7 mouse cellular contexts compared by ENCODE assay signal in the genomic region with DNA sequence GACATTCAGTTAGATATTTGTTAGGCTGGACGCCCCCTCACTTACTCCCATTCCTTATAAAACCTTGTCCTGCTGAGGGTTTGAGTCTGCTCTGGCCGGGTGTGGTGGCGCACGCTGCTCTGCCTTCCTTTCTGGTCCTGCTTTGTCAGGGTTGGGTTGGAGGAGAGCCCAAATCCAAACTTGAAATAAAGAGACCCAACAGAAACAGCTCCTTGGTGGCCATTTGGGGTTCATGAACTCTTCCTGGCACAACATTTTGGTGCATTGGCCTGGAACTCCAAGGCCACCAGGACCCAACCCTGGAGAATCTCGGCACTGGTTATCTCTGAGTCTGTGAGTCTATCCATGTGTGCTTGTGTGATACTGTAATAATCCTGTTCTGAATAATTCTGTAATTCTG. TPM values are rescaled to one million over a fixed set of nuclear protein-coding genes. Genes with fewer than 3 reads are reported as not detected.
DNase-seq lines count a peak whose midpoint lies in the region; ATAC-seq and TF ChIP-seq lines count a peak whose summit lies in the region.

No protein-coding gene starts in this region.

- intact Hi-C loops in left cerebral cortex, postnatal 4 days (cut with DNase I): no loop called here

- TF ChIP-seq CTCF in forebrain, postnatal 0 days (IDR thresholded peaks at IDR 0.05; ENCODE audit: low read depth): no peak
- no peak for TF ChIP-seq CTCF in kidney, postnatal 0 days (IDR thresholded peaks at IDR 0.05; ENCODE audit: low read depth)

- no peaks in the 10 kb centered on the region for H3K36me3 ChIP-seq in forebrain, postnatal 0 days (ENCODE audit: insufficient read depth)
- no peaks in the 10 kb centered on the region for H3K36me3 ChIP-seq in kidney, postnatal 0 days (ENCODE audit: insufficient read depth, low read length)
- H3K36me3 ChIP-seq in midbrain, embryonic 15.5 days (replicated peaks): no peaks in the 10 kb centered on the region

- H3K27ac ChIP-seq in forebrain, postnatal 0 days (ENCODE audit: low read depth, low read length): peak overlapping the region; percentile 95
- peak overlapping the region; percentile 99 for H3K27ac ChIP-seq in kidney, postnatal 0 days
- H3K27ac ChIP-seq in midbrain, embryonic 15.5 days: peak overlapping the region; percentile 94

- H3K4me2 ChIP-seq in forebrain, postnatal 0 days (ENCODE audit: low read depth): peak overlapping the region; percentile 72
- peak overlapping the region; percentile 77 for H3K4me2 ChIP-seq in kidney, postnatal 0 days (ENCODE audit: low read length)
- peak overlapping the region; percentile 76 for H3K4me2 ChIP-seq in midbrain, embryonic 15.5 days

- 54% methylated on average over 5 of the region's 5 CpGs for WGBS in forebrain, postnatal 0 days
- 52% methylated on average over 5 of the region's 5 CpGs for WGBS in kidney, postnatal 0 days
- 66% methylated on average over 5 of the region's 5 CpGs for WGBS in midbrain, embryonic 15.5 days

- no peaks in the 10 kb centered on the region for H3K9me3 ChIP-seq in forebrain, postnatal 0 days (ENCODE audit: low read length)
- H3K9me3 ChIP-seq in kidney, postnatal 0 days (replicated peaks; ENCODE audit: low read length): no peaks in the 10 kb centered on the region
- no peaks in the 10 kb centered on the region for H3K9me3 ChIP-seq in midbrain, embryonic 15.5 days

- H3K9ac ChIP-seq in forebrain, postnatal 0 days: peak overlapping the region; percentile 97
- peak overlapping the region; percentile 96 for H3K9ac ChIP-seq in kidney, postnatal 0 days (ENCODE audit: low read depth, low read length)
- H3K9ac ChIP-seq in midbrain, embryonic 15.5 days: peak overlapping the region; percentile 91

- H3K4me3 ChIP-seq in forebrain, postnatal 0 days (ENCODE audit: low read depth, low read length): peak overlapping the region; percentile 86
- peak overlapping the region; percentile 84 for H3K4me3 ChIP-seq in kidney, postnatal 0 days (replicated peaks; ENCODE audit: low read depth, low read length)
- H3K4me3 ChIP-seq in midbrain, embryonic 15.5 days: peak overlapping the region; percentile 91

- no peaks in the 10 kb centered on the region for H3K27me3 ChIP-seq in forebrain, postnatal 0 days (ENCODE audit: insufficient read depth, low read length)
- H3K27me3 ChIP-seq in kidney, postnatal 0 days (ENCODE audit: insufficient read depth, low read length): no peaks in the 10 kb centered on the region
- H3K27me3 ChIP-seq in midbrain, embryonic 15.5 days (replicated peaks): no peaks in the 10 kb centered on the region

- peak; percentile 2 for DNase-seq in left cerebral cortex, postnatal 4 days
- DNase-seq in left cerebral cortex, adult 11 months (ENCODE audit: low spot score): no peak
- DNase-seq in cerebellum, postnatal 10 days: peak; percentile 38 to 57
- DNase-seq in forebrain, postnatal 0 days: no peak
- no peak for DNase-seq in kidney, postnatal 0 days (ENCODE audit: low spot score)
- no peak for DNase-seq in spleen, adult 18-20 months

- no peak for ATAC-seq in forebrain, postnatal 0 days
- no peak for ATAC-seq in kidney, postnatal 0 days (replicated peaks; ENCODE audit: low FRiP score, low read depth)
- peak; percentile 0; the same call in 1 of the 2 replicates for ATAC-seq in midbrain, embryonic 15.5 days (replicated peaks)

- peaks cover 8% of the 10 kb centered on the region; the same call in 1 of the 2 replicates for H3K4me1 ChIP-seq in forebrain, postnatal 0 days (ENCODE audit: insufficient read depth)
- peaks cover 4% of the 10 kb centered on the region for H3K4me1 ChIP-seq in kidney, postnatal 0 days (replicated peaks; ENCODE audit: insufficient read depth, low read length)
- peaks cover 28% of the 10 kb centered on the region for H3K4me1 ChIP-seq in midbrain, embryonic 15.5 days

RNA-seq across cellular contexts. Expression of a gene that starts 3.7 kb away (rescaled TPM):
- total RNA-seq in left cerebral cortex, postnatal 4 days (2021): 10 to 100 TPM in 1 of 2 experiments, 1 to 10 TPM in 1; 9.5 to 10.2 TPM
- total RNA-seq in forebrain, postnatal 0 days (2014; rRNA removed): 3.2 and 4.9 TPM in 2 replicates
- 1.7 and 2.1 TPM in 2 replicates for polyA plus RNA-seq in forebrain, postnatal 0 days (2015; fragmentation: Nextera tagmentation; extraction: Ambion mirVana)
- 5.6 and 6.9 TPM in 2 replicates for polyA plus RNA-seq in kidney, postnatal 0 days (2015; fragmentation: Nextera tagmentation; extraction: Ambion mirVana)
- polyA plus RNA-seq in midbrain, embryonic 15.5 days (2015; fragmentation: Nextera tagmentation; extraction: Ambion mirVana): 1.8 TPM in 2 replicates

RNA-seq across cellular contexts. Expression of a gene that starts 35.2 kb away (rescaled TPM):
- 10 to 100 TPM; 18.8 to 19.9 TPM for total RNA-seq in left cerebral cortex, postnatal 4 days (2021)
- total RNA-seq in forebrain, postnatal 0 days (2014; rRNA removed): 21.0 and 21.8 TPM in 2 replicates
- polyA plus RNA-seq in forebrain, postnatal 0 days (2015; fragmentation: Nextera tagmentation; extraction: Ambion mirVana): 12.9 and 15.5 TPM in 2 replicates
- polyA plus RNA-seq in kidney, postnatal 0 days (2015; fragmentation: Nextera tagmentation; extraction: Ambion mirVana): 13.6 and 15.5 TPM in 2 replicates
- 18.3 and 20.5 TPM in 2 replicates for polyA plus RNA-seq in midbrain, embryonic 15.5 days (2015; fragmentation: Nextera tagmentation; extraction: Ambion mirVana)

RNA-seq across cellular contexts. Expression of a gene that starts 42.8 kb away (rescaled TPM):
- total RNA-seq in left cerebral cortex, postnatal 4 days (2021): 1 to 10 TPM; 7.3 to 8.0 TPM
- total RNA-seq in forebrain, postnatal 0 days (2014; rRNA removed): 6.2 and 6.6 TPM in 2 replicates
- polyA plus RNA-seq in forebrain, postnatal 0 days (2015; fragmentation: Nextera tagmentation; extraction: Ambion mirVana): 8.0 and 11.3 TPM in 2 replicates
- polyA plus RNA-seq in kidney, postnatal 0 days (2015; fragmentation: Nextera tagmentation; extraction: Ambion mirVana): 11.5 and 12.0 TPM in 2 replicates
- polyA plus RNA-seq in midbrain, embryonic 15.5 days (2015; fragmentation: Nextera tagmentation; extraction: Ambion mirVana): 10.5 and 11.1 TPM in 2 replicates

Comparison
In these comparisons a context has a peak if more than half of its experiments do, and no peak if none do; other contexts are left out.
1. DNase-seq: peak in left cerebral cortex, postnatal 4 days (single experiment) and cerebellum, postnatal 10 days (2 of 2); none in left cerebral cortex, adult 11 months (single experiment), forebrain, postnatal 0 days (single experiment), kidney, postnatal 0 days (single experiment) and spleen, adult 18-20 months (0 of 2).
2. Peak in every context shown above with its lines, with median percentiles within 50 percentile points of each other: H3K27ac ChIP-seq, H3K4me2 ChIP-seq, H3K4me3 ChIP-seq and H3K9ac ChIP-seq.